Mouse (Mus musculus) heart, postnatal 4 days (tissue): ENCODE data around the gene Gm44502. TPM values are rescaled to one million over a fixed set of nuclear protein-coding genes. Genes with fewer than 3 reads are reported as not detected.
A peak's percentile ranks its signal among the peaks of the same experiment; 100 is the strongest.

Experiments used
- DNase-seq: peaks from one replicate; pipeline ENCODE4 v3.0.0; 2021
- total RNA-seq, 2 experiments: library from RNA; stranded (reverse); gene quantifications; 2 replicates each; pipeline ENCODE4 v1.2.3; 2021

The Gm44502 gene
- 10 to 100 TPM in 1 of 2 experiments, 1 to 10 TPM in 1; 2.1 to 11.6 TPM for total RNA-seq

DNA sequence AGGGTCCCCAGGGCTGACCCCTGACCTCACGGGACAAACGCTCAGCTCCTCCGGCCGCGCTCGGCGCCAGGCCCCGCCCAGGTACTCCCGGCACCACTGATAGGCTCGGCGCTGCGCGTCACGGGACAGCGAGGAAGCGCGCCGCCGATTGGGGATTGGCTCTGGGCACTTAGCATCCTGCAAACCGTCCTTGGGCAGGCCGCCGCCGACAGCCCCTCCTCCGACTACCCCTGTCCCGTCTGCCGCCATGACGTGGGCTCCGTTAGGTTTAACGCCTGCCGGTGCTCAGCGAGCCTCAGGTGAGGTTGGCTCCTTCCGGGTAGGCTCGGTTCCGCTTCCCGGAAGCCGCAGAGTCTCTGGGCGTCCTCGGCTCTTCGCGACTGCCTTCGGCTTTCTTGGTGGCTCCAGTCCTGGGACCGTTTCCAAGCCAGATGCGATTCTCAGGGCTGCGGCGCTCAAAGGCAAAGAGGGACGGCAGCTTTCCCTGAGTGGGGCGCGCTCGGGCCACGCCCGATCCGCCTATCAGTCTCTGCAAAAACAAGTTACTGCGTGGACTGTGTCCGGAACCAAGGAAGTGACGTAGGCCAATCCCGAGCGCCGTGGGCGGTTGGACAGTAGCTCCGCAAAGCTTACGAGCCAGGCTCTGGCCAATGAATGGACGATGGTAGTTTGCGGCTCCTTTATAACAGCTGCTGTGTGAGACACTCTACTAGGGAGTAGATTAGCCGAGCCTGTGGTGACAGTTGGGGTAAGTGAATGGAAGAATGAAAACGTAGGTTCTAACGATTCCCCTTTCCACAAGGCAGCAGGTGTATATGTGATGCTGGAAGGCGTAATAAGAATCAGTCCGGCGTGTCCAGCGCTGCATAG lies at the start of gene Gm44502, which contains the start of the genes C730034F03Rik and Chkb:
Gene Gm44502 (minus strand): TSS at position 345 of the 870 bp plus-strand sequence.
Gene C730034F03Rik (plus strand): TSS at position 238 of the 870 bp plus-strand sequence.
Gene Chkb (minus strand): TSS at position 557 of the 870 bp plus-strand sequence.
- DNase-seq, result peak; percentile 94

DNA sequence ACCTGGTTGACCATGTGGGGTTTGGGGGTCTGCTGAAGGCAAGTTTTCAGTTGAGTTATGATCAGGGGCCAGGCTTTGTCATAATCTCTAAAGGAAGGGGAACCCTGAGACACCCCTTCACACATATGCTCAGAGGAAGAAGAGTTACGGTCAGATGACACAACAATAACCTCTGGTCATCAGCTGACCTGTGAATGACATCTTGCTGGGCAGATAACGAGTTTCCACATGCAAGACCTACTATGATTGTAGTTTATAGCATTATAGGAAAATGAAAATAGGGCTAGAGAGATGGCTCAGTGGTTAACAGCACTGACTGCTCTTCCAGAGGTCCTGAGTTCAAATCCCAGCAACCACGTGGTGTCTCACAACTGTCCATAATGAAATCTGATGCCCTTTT lies 49.1 kb upstream of the Gm44502 start:
- no peak for DNase-seq

DNA sequence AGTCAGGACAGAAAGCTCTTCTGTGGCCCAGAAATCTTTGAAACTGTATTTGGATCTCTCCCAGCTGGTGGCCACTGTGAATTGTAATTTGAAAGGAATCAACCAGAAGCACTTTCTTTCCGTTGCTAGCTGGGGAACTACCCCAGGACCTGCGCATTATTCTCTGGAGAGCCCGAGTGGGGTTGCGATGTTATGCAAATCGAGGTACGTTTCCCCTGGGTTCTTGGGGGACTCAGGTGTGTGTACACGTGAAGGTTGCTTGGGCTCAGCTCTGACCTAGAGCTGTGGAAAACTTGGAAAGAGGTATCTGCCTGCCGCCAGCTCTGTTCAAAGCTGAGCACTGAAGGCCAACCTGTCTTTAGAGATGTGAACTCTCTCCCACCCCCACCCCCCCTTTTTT lies 48.3 kb upstream of the Gm44502 start:
- DNase-seq, result no peak

DNA sequence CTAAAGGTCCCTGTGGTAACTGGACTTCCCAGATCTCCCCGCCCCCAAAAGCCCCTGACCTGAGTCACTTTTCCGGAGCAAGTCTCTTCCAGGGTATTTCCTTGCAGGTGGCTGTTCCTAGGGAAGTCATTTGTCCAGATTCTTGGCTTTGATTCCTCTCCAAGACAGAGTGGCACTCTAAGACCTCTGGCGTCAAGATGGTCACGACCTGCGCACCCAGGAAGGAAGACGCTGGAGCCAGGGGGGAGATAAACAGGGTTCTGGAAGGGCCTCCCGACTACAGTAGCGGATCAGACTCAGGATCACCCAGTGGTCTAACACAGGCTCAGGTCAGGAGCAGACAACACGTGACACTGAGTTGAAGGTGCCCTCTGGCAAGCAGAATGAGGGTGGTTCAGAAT lies 47.6 kb upstream of the Gm44502 start, which contains the start of gene Arsa:
Gene Arsa (minus strand): TSS at position 335 of the 401 bp plus-strand sequence.
- DNase-seq, result peak; percentile 35

DNA sequence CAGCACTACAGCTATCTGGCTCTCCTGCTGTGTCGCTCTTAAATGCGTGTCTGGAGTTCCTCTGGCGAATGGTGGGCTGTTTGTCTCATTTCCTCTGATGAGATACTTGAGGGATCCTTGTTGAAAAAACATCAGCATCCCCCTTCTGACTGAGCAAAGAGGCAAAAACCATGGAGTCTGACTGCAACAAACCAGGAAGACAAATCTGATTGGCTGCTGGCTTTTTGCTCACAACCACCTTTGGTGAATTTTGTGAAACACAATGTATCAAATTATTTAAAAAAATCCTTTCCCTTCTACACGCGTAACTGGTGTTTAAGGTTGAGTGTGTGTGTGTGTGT lies 46.9 kb upstream of the Gm44502 start:
- DNase-seq, result no peak

DNA sequence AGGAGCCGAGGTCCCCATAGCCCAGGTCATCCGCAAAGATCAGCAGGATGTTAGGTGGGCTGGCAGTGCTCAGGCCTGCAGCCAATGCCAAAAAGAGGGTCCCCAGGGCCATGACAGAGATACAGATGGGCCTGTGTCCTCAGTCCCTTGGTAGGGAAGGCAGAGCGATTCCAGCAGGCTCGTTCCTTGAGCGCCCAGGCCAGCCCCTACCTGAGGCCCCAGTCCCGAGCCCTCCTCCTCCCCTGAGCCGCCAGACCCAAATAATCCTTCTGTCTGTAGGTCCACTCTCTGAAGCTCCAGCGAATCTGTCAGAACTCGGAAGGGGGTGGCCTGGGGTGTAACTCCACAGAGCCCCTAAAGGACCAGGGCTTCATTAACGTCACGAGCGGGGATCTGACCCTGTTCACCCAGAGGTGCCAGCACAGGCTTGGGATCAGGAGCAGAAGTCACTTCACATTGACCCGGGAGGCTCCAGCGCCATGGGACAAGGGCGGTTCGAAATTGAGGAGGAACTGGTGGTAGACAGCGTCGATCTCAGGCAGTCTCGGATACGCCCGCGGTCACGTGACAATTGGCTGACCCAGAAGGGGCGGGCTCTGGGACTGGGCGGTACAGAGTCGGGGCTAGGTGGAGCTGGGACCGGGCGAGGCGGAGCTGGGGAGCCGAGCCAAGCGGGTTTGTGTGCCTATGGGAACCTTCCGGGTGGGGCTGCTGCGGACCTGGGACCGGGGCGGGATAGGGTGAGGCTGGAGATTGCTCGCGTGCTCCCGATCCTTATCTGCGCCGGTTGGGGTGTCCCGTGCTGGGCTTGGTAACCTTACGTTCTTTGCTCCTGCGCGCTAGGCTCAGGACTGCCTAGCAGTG lies 46.3 kb upstream of the Gm44502 start:
- peak; percentile 94 for DNase-seq

DNA sequence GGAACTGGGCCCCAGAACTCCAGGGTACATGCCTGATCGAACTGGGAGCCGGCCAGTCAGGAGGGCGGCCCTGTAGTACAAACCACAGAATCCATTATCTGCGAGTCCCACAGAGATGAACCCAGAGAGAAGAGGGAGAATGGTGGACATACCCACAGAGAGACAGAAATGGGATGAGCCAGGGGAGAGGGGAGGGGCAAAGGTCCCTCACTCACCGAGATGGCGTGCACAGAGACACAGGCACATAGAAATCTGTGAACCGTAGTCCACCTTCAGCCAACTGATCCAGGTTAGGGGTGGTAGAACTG lies 45.8 kb upstream of the Gm44502 start:
- DNase-seq, result no peak

DNA sequence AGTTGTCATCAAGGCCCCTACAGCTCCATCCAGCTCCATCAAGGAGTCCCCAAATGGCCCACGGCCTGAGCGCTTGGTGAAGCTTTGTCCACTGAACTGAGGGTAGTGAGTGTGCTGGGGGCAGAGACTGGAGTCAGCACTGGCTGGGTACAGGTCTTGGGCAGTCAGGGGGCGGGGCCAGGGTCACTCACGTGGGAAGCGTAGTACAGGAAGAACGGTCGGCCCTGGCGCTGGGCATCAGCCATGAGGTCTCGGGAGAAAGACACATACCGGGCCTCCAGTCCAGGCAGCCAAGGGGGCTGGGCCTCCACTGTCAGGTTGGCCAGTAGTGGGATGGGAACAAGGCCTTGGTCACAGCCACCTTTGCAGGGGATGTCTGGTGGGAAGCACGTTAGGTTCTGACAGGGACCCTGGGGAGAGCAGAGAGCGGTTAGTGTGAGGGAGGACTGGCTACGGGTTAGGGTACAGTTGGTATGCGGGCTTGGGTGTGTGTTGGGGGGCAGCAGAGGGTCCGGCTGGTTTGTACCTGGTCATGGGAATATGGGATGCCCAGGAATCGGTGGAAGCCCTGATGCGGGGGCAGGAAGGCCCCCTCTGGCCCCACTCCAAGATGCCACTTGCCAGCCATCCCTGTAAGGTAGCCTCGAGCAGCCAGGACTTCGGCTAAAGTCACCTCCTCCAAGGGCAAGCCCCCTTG lies 45.2 kb upstream of the Gm44502 start:
- DNase-seq, result no peak

DNA sequence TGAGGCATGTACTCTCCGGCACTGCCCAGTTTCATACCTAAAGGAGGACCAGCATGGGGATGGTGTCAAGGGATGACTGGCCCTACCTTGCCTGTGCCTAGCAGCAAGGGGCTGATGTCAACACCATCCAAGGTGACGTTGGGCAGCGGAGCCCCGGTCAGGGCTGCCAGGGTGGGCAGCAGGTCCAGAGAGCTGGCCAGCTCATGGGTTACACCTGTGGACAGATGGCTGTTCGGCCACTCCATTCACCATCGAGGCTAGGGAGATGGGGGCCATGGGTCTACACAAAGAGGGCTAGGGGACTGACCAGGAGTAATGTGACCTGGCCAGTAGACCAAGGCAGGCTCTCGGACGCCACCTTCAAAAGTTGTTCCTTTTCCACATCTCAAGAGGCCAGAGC lies 44.4 kb upstream of the Gm44502 start:
- no peak for DNase-seq

DNA sequence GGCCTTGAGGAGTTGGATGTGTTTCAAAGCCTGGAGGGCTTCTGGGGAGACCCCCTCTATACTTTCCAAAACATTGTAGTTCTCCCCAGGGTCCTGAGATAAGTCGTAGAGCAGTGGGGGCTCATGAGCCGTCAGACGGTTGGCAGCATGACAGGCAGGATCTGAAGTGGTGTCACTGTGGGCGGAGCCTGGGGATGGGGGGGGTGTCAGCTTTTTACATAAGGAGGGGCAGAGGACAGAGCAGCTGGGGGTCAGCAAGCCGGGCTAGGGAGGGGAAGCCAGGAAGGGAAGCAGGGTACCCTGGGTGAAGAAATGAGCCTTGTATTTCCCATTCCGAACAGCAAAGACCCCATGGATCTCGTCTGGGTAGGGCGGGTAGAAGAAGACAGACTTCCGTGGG lies 43.9 kb upstream of the Gm44502 start:
- no peak for DNase-seq

DNA sequence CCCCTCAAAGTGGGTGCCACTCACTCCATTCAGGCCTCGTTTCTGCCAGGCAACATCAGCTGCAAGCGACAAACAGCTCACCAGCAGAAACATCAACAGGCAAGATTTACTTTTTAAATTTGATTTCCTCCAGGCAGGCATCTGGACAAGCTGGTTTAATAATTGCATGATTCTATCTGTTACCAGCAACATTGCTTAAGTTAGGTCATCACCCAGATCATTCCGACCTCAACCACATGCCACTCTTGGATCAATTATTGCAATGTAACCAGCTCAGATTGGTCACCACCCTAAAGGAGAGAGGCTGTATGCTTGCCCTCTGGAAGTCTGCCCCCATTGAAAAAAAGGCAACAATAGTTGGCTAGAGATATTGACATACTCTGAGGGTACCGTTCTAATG lies 42.0 kb upstream of the Gm44502 start:
- DNase-seq, result no peak

DNA sequence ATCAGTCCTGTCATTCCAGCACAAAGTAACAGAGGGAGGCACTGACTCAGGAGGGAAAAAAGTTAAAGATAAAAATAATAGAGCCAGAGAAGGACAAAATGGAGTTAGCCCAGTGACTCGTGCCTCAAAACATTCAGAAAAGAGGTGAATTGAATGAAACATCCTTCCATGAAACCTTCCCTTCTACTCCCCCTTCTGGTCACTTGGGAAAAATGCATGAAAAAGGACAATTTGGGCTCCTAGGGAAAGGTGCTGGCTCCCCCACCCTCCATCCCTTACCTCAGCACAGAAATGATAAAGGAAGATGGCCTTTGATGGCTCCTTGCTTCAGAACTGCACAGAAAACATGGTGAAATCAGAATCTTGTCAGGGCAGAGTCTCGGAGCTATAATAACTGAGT lies 39.1 kb upstream of the Gm44502 start:
- no peak for DNase-seq

DNA sequence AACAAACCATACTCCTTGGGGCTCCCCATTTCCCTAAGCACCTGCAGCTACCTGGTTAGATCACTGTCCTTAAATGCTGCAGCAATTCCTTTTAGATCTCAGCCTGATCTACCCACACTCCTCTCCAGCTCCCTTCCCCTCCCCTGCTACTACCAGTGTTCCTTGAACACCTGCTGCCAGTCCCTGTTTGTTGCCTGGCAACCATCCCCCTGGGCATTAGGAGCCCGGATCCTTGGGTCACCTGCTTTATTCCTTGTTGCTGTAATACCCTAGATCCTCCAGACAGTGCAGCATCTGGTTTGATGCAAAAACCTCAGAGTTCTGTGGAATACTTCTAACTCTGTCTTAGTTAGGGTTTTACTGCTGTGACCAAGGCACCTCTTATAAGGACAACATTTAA lies 35.6 kb upstream of the Gm44502 start:
- no peak for DNase-seq

DNA sequence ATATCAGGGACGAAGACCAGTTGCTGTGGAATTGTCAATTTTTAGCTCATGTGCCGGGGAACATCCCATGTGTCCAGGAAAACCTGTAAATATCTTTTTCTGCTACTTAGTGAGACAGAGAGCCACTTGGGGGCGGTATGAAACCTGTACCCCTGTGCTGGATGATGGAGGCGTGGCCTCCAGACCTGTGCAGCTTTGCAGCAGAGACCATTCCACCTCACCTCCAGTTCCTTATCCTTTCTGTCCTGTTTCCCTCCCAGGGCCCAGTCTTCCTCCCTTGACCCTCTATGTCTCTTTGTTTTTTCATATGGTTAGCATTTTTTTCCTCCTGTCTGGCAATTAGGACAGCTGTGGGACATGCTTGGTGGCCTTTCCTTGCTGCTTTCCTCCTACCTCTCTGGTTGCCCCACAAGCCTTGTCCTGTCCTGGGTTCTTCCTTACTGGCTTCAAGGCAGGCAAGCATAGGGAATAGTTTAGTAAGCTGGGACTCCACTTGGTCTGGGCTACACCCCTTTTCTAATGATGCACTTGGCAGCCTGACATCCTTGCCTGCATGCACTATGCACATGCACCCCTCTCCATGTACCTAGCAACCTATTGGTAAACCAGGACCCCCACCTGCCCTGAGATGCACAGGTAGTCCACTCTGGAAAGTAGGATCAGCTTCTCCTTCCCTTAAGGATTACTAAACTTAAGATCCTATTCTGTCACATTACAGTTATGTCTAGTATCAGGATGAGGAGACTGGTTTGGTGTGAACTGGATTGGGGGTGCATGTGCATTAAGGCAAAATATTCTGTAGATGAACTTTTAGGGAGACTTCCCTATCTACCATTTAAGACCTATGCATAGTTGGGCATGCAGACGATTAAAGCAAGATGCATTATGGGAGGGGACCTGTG lies 34.1 kb upstream of the Gm44502 start:
- peak; percentile 41 for DNase-seq

DNA sequence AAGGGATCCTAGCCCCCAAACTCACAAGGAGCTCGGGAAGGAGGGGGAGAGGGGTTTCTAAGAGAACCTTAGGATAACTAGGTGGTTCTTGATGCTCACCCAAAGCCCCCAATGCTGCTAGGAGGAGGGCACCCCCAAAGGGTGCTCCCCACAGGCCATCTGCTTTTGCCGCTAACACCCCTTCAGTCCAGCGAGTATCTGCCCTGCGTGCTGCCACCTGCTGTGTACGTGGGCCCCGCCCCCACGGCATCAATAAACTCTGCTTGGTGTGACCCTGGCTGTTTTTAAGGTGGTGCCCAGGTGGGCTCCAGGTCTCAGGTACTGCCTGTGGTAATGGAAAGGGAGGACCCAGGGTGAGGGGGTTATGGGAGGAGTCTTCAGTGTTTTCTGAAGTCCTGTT lies 32.7 kb upstream of the Gm44502 start:
- no peak for DNase-seq

DNA sequence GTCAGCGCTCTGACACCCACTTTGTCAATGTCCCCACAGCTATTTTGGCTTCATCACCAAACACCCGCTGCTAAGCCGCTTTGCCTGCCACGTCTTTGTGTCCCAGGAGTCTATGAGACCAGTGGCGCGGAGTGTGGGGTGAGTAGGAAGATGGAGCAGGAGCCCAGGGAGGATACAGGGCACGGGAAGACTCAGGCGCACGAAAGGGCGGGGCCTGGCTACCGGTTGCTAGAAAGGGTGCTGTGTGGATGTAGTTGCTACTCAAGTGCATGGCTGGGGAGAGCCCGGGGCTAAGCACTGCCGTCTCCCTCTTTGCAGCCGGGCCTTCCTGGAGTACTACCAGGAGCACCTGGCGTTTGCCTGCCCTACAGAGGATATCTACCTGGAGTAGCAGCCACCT lies 31.8 kb upstream of the Gm44502 start:
- no peak for DNase-seq

DNA sequence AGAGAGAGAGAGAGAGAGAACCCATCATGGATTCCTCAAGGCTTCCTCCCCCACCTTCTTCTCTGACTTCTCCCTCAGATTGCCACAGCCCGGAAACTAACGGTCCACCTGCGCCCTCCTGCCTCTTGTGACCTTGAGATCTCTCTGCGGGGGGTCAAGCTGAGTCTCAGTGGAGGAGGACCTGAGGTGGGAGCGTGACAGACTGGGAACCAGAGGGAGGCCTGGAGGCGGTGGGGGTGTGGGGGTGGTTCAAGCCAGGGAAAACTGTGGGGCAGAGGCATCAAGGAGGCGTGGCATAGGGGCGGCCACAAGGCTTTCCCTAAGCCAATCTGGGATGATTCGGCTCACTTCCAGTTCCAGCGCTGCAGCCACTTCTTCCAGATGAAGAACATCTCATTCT lies 30.8 kb upstream of the Gm44502 start:
- no peak for DNase-seq

DNA sequence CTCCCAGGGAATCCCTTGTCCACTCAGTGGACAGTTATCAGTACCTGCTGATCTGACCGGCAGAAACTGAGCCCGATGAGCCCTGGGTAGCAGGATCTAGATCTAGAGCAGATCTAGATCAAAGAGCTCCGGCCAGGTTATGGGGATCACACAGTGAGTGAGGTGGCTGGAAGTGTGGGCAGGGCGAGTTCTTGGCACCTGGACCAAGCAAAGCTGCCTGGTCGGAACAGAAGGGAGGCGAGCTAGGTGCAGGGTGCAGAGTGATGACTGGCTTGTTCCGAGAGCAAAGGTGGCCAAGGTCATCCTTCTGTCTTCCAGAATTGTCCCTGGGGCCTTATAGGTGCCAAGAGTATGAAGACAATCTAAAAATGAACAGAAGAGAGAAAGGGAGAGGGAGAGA lies 30.3 kb upstream of the Gm44502 start:
- DNase-seq, result no peak

DNA sequence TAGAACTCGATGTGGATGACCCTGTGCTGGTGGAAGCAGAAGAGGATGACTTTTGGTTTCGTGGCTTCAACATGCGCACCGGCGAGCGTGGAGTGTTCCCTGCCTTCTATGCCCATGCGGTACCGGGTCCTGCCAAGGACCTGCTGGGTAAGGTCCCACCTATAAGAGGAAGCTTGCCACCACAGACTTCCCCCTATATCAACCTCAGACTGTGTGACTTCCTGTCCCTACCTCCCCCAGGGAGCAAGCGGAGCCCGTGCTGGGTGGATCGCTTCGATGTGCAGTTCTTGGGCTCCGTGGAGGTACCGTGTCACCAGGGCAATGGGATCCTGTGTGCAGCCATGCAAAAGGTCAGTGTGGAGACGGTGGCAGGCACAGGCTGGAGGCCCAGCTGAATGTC lies 29.4 kb upstream of the Gm44502 start:
- DNase-seq, result no peak

DNA sequence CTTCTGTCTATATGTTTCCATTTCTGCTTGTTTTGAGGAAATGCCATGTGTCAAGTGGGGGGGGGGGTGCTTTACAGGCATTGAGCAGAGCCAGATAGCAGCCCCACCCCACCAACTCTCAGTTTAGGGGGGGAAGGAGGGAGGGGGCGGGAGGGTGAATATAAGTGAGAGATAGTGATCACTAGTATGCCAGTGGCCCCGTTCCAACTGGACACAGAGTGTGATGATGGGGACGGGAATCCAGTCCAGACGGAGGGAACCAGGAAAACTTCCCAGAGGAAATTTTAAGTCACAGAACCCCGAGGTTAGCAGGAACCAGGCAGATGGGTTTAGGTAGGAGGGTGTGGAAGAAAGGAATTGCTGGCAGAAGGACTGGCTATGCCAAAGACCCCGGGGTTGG lies 26.1 kb upstream of the Gm44502 start:
- no peak for DNase-seq

DNA sequence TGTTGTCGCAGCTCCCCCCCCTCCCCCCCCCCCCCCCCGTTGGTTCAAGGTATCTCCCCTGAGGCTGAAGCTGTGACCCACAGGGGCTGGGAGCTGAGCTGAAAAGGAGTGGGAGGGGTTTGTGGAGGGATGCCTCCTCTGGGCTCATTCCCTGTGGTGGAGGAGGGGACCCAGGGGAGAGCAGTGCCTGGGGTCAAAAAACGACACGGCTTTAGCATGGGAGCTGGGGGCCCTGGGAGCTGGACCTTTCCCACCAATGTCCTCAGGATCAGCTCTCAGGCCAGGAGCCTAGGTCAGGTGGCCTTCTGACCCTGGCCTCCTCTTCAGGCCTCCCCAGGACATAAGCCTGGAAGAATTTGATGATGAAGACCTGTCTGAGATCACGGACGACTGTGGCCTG lies 25.4 kb upstream of the Gm44502 start:
- DNase-seq, result no peak
